Mouse (Mus musculus) ZHBTc4 (cell line): Measurements from ENCODE around the gene Tmem223.

Experiments used
- DNase-seq: peaks from one replicate; pipeline ENCODE4 v3.0.0-alpha.2; 2011; ENCODE audit warnings: low read depth, low spot score

Gene Tmem223

DNA sequence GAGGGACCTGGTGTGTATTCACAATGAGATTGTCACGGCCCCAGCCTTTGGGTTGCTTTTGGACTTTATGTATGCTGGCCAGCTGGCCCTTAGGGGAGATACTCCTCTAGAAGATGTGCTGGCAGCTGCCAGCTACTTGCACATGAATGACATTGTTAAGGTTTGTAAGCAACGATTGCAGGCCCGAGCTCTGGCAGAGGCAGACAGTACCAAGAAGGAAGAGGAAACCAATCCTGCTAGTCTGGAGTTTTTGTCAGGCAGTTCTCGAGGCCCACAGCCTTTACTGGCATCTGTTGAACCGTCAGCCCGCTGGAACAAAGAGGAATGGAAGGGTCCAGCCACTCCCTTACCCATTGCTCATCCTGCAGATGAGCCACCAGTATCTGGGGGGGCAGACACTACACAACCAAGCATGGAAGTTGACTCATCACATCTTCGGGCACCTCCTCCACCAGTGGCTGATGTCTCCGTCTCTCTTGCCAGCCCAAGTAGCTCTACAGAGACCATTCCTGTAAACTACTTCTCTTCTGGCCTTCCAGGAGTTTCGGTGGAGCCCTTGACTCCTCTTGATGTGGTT is 32.5 kb downstream of the Tmem223 start:
- no peak for DNase-seq

DNA sequence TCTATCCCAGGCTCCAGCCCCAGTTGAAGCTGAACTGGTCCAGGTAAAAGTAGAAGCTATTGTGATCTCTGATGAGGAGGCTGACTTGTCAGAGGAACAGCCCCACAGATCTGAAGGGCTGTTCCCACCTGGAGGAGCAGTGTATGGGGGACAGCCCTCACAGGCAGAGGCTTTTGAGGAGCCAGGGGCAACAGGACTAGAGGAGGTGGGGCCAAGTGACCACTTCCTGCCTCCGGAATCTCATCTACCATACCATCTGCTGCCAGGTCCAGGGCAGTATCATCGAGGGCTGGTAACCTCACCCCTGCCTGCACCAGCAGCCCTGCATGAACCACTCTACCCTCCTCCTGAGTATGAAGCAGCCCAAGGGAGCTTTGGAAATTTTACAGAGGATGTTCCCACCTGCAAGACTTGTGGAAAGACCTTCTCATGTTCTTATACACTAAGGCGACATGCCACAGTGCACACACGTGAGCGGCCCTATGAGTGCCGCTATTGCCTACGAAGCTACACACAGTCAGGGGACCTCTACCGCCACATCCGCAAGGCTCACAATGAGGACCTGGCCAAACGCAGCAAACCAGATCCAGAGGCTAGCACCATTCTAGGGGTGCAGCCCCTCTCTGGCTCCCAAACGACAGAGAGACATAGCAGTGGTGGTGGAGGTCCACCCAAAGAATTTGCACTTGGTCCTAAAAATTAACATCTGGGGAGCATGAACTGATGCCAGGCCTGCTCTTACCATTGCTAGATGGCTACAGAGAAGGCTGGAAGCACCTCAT is 33.3 kb downstream of the Tmem223 start:
- no peak for DNase-seq

DNA sequence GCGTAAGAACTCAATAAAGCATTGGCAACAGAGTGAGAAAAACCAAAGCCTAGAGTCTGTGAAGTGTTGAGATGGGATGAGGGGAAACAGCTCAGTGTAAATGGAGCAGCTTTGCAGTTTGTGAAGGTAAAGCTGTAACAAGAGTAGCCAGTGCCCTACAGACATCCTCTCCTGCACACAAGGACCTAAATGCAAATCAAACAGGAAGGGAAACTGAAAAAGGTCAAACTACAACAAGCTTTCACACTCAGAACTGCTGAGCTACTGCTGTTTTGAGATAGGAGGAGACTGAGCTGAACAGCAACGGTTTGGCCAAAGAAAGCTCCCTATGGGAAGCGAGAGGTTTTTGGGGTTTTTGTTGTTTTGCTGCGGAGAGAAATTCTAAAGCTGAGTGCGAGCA is 36.0 kb downstream of the Tmem223 start:
- no peak for DNase-seq

DNA sequence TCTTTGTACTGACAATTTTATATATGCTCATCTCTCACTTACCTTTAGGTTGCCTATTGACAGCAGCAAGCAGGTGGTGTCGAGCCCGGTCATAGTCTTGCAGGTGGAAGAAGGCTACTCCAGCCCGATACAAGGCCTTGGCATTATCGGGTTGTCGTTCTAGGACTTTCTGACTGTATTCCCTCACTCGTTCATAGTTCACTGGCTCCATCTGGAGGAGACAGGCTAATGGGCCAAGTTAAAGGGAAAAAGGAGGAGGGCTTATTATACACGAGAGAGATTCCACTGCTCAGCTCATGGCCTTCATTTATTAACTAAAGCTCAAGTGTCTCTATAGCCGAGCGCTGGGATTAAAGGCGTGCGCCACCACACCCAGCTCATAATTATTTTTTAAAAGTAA is 45.0 kb downstream of the Tmem223 start:
- DNase-seq: no peak

DNA sequence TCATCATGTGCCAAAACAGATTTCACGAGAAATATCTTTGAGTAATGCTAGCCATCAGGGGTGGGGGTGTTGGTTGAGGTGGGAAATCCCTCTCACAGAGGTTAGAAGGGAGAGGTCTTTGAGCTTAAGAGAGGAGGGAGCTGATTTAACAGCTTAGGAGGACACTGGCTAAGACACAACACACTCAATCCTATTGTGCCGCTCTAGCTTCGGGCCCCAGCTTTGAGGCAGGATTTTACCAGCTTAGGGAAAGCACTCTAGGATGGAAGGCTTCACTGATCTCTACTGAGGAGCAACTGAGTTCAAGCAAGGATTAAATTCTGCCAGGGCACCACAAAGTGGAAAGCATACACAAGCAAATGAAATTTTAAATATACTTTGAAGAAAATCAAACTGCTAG is 46.2 kb downstream of the Tmem223 start:
- DNase-seq: no peak

DNA sequence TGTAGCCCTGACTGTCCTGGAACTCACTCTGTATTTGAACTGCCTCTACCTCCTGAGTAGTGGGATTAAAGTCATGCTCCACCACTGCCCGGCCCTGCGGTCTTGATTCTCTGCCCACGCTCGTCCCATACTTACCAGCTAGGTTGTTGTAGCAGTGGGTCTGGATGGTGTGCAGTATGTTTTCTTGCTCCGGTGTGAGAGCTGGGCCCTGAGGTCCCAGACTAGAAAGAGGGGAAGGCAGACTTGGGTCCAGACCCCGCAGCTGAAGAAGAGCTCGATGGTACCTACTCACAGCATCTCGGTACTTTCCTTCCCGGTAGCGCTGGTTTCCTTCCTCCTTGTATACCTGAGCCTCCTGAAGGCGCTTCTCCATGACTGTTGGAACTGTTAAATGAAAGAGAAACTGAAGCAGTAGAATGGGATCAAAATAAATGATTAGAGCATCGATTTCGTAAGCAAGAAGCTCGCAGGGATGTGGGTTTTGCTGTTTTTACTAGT is 47.6 kb downstream of the Tmem223 start:
- DNase-seq: no peak

DNA sequence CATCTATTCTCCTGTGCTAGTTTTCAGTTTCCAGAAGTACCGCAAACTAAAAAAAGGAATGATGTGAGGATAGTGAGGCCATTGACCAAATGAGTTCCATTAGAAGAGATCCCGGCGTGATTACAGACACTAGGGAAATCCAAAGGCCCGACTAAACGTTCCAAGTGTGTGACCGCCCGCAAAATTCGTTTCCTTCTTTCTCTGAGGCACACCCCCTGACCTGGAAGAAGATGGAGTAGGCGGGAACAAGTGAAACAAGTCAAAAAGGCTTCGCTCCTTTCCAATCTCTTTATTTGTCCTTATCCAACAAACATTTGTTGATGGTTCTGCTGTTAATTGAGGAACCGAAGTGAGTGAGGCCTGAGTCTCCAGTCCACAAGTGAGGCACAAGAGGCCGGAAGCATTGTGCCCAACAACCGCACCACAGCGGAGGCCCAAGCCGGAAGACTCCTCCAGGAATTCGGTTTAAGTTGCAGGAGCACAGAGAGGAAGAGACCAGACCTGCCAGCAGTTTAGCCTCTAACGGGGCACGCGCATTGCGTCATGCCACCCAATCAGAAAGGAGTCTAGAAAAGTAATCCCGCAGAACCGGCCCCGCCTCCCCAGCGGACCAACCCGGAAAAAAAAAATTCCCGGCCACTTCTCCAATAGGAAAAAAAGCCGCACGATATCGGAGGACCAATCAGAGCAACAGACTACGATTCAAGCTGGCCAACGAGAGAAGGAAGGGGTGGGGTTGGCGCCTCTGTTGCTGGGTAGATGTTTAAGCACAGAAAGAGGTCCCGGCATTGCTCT is 48.2 kb downstream of the Tmem223 start, which contains the start of gene Ttc9c:
Ttc9c (minus strand) TSS at position 533 of the 795 bp plus-strand sequence.
- peak; percentile 99 for DNase-seq

DNA sequence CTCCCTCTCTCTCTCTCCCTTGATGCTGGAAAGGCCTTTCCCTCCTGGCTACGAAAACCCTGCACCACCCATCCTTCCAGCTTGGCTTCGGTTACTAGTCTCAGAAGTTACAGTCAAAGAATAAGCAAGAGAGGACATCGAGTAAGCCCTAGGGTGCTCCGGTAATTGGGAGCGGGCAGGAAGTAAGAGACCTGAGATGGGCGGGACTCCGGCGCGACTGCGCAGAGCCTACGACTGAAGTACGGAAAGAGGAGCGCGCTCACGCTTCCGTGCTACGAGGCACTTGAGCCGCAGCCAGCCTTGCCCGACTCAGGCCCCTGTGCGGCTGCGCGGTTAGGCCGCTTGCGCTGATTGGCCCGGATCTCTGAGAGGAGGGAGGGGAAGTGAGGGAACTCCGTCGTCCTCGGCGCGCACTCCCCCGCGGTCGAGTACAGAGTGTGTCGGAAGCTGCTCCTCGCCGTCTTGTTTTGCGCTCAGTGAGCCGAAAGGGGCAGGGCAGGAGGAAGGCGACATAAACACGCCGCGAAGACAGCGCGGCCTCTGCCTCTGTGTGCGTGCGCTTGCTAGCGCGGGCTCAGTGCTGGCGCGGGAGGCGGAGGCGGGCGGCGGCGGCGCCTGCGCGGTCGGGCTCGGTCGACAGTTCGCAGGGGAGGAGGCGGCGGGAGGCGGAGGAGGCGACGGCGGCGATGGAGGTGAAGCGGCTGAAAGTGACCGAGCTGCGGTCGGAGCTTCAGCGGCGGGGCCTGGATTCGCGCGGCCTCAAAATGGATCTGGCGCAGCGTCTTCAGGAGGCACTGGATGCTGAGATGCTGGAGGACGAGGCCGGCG is 49.0 kb downstream of the Tmem223 start, which contains the start of gene Hnrnpul2:
Hnrnpul2 (plus strand) TSS at position 415 of the 828 bp plus-strand sequence.
- DNase-seq: peak; percentile 100

DNA sequence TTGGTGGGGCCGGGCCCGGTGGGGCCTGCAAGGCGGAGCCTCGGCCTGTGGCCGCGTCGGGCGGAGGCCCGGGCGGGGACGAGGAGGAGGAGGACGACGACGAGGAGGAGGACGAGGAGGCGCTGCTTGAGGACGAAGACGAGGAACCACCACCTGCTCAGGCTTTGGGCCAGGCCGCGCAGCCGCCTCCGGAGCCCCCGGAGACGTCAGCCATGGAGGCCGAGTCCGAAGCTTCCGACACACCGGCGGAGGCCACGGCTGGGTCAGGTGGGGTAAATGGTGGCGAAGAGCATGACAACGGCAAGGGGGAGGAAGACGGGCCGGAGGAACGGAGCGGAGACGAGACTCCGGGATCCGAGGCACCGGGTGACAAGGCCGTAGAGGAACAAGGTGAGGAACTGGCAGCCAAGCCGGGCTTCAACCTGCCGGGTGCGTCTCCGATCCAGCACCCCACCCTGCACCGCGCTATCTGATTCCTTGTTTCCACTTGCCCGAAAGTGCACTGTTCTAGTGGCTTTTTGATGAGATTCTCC is 49.7 kb downstream of the Tmem223 start:
- DNase-seq: no peak

DNA sequence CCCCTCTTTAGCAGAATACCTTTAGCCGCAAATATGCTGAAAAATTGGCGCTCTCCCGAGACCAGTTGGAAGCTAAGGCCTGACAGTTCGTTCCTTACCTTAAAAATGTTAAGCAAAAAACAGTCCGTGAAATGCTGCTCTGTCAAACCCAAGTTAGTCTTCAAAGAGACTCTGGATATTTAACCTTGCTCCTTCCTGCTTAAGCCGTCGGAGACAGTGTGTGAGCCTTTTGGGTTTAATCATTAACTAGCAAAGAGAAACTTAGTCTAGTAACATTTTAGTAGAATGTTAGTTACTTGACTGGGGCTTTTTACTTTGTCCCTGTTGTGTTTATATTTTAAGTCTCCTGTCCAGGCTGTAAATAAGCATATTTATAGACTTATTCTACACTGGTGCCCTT is 50.4 kb downstream of the Tmem223 start:
- no peak for DNase-seq
